Mouse (Mus musculus): ENCODE results near the gene Nr2f6. TPM values are rescaled to one million over a fixed set of nuclear protein-coding genes. Genes with fewer than 3 reads are reported as not detected.
A peak's percentile ranks its signal among the peaks of the same experiment; 100 is the strongest.

Nr2f6 gene
- polyA plus RNA-seq, 2 experiments, result 19.1 to 20.8 TPM

- Histone ChIP-seq H3K9me3 (ENCODE audit: control insufficient read depth, low read length) (no peaks in the 10 kb centered on the region), H3K36me3 (replicated peaks; ENCODE audit: control insufficient read depth, insufficient read depth, low read depth) (peaks cover 29% of the 10 kb centered on the region), H3K4me1 (replicated peaks; ENCODE audit: control insufficient read depth in 2 of 2, insufficient read depth in 2 of 2, low read length in 1 of 2) (peaks cover 8 to 10% of the 10 kb centered on the region in 2 experiments), H3K4me2 (ENCODE audit: low read depth) (peak overlapping the region; percentile 70), H3K27me3 (ENCODE audit: control insufficient read depth, insufficient read depth, low read length) (no peaks in the 10 kb centered on the region), H3K4me3 (ENCODE audit: insufficient read depth in 1 of 2, low read depth in 2 of 2, low read length in 2 of 2) (peak overlapping the region; percentile 92 to 94), H3K9ac (replicated peaks) (peak overlapping the region; percentile 93), H3K27ac (peak overlapping the region; percentile 55)
- DNase-seq (ENCODE audit: low read depth in 3 of 3, low spot score in 3 of 3), result peak; percentile 55 to 59 (median 58)
- no peak for TF ChIP-seq EP300 (IDR thresholded peaks at IDR 0.05; ENCODE audit: low read depth)
- peak; percentile 97 for TF ChIP-seq CTCF (IDR thresholded peaks at IDR 0.05; ENCODE audit: low read depth)
- under 1% methylated on average over 55 of the region's 55 CpGs for WGBS (ENCODE audit: insufficient replicate concordance)
- peak; percentile 75 for ATAC-seq (ENCODE audit: insufficient read depth)
Measured at GRCm38 (mm10) chr8:71406099-71407015, 24.6 kb upstream of the Nr2f6 start.

- WGBS (ENCODE audit: insufficient replicate concordance), result 11% methylated on average over 33 of the region's 33 CpGs
- peak; percentile 89 for TF ChIP-seq CTCF (IDR thresholded peaks at IDR 0.05; ENCODE audit: low read depth)
- TF ChIP-seq EP300 (IDR thresholded peaks at IDR 0.05; ENCODE audit: low read depth), result no peak
- peak; percentile 89 for ATAC-seq (ENCODE audit: insufficient read depth)
Measured at GRCm38 (mm10) chr8:71405401-71406098, 23.8 kb upstream of the Nr2f6 start, which contains the start of gene Ankle1. Gene Ankle1 (plus strand): TSS chr8:71406010.

GRCm38 (mm10) chr8:71404951-71405351, 23.2 kb upstream of the Nr2f6 start:
- peak overlapping the region; percentile 61 for H3K9ac ChIP-seq (replicated peaks)
- peak overlapping the region; percentile 70 for H3K4me2 ChIP-seq (ENCODE audit: low read depth)
- TF ChIP-seq EP300 (IDR thresholded peaks at IDR 0.05; ENCODE audit: low read depth) (no peak), CTCF (IDR thresholded peaks at IDR 0.05; ENCODE audit: low read depth) (no peak)
- H3K4me1 ChIP-seq (replicated peaks; ENCODE audit: control insufficient read depth in 2 of 2, insufficient read depth in 2 of 2, low read length in 1 of 2), result peaks cover 8 to 10% of the 10 kb centered on the region in 2 experiments
- H3K27me3 ChIP-seq (ENCODE audit: control insufficient read depth, insufficient read depth, low read length), result no peaks in the 10 kb centered on the region
- ATAC-seq (ENCODE audit: insufficient read depth) (no peak), DNase-seq (ENCODE audit: low read depth in 3 of 3, low spot score in 3 of 3) (no peak)
- 65% methylated on average over 9 of the region's 9 CpGs for WGBS (ENCODE audit: insufficient replicate concordance)
- peaks cover 29% of the 10 kb centered on the region for H3K36me3 ChIP-seq (replicated peaks; ENCODE audit: control insufficient read depth, insufficient read depth, low read depth)
- peak overlapping the region; percentile 2 to 94; a peak in 3 of 4 replicates for H3K4me3 ChIP-seq (ENCODE audit: insufficient read depth in 1 of 2, low read depth in 2 of 2, low read length in 2 of 2)
- H3K9me3 ChIP-seq (ENCODE audit: control insufficient read depth, low read length), result no peaks in the 10 kb centered on the region
- H3K27ac ChIP-seq, result no peak overlapping the region; the same call in 1 of the 2 replicates

More at GRCm38 (mm10) chr8:71405401-71406098, 23.8 kb upstream of the Nr2f6 start, which contains the start of gene Ankle1:
- Histone ChIP-seq H3K9me3 (ENCODE audit: control insufficient read depth, low read length) (no peaks in the 10 kb centered on the region), H3K4me3 (ENCODE audit: insufficient read depth in 1 of 2, low read depth in 2 of 2, low read length in 2 of 2) (peak within 1 kb of the TSS; percentile 92 to 94), H3K27ac (peak within 1 kb of the TSS; percentile 55), H3K4me1 (replicated peaks; ENCODE audit: control insufficient read depth in 2 of 2, insufficient read depth in 2 of 2, low read length in 1 of 2) (peaks cover 8 to 10% of the 10 kb centered on the region in 2 experiments), H3K36me3 (replicated peaks; ENCODE audit: control insufficient read depth, insufficient read depth, low read depth) (peaks cover 29% of the 10 kb centered on the region), H3K27me3 (ENCODE audit: control insufficient read depth, insufficient read depth, low read length) (no peaks in the 10 kb centered on the region), H3K4me2 (ENCODE audit: low read depth) (peak within 1 kb of the TSS; percentile 70), H3K9ac (replicated peaks) (peak within 1 kb of the TSS; percentile 93)
- DNase-seq (ENCODE audit: low read depth in 3 of 3, low spot score in 3 of 3), result peak; percentile 88 to 89 (median 89)

- WGBS (ENCODE audit: insufficient replicate concordance), result 73% methylated on average over 8 of the region's 8 CpGs
- Histone ChIP-seq H3K4me1 (replicated peaks; ENCODE audit: control insufficient read depth in 2 of 2, insufficient read depth in 2 of 2, low read length in 1 of 2) (peaks cover 8 to 10% of the 10 kb centered on the region in 2 experiments), H3K4me2 (ENCODE audit: low read depth) (no peak overlapping the region), H3K27me3 (ENCODE audit: control insufficient read depth, insufficient read depth, low read length) (no peaks in the 10 kb centered on the region), H3K27ac (no peak overlapping the region), H3K9me3 (ENCODE audit: control insufficient read depth, low read length) (no peaks in the 10 kb centered on the region), H3K36me3 (replicated peaks; ENCODE audit: control insufficient read depth, insufficient read depth, low read depth) (peaks cover 22% of the 10 kb centered on the region), H3K4me3 (ENCODE audit: insufficient read depth in 1 of 2, low read depth in 2 of 2, low read length in 2 of 2) (no peak overlapping the region), H3K9ac (replicated peaks) (no peak overlapping the region)
- DNase-seq (ENCODE audit: low read depth in 3 of 3, low spot score in 3 of 3) (no peak), ATAC-seq (ENCODE audit: insufficient read depth) (no peak)
- no peak for TF ChIP-seq EP300 (IDR thresholded peaks at IDR 0.05; ENCODE audit: low read depth)
- no peak for TF ChIP-seq CTCF (IDR thresholded peaks at IDR 0.05; ENCODE audit: low read depth)
Measured at GRCm38 (mm10) chr8:71404011-71404410, 22.3 kb upstream of the Nr2f6 start.
